Comparison of ENCODE assay signal across 25 mouse cellular contexts in the genomic region with DNA sequence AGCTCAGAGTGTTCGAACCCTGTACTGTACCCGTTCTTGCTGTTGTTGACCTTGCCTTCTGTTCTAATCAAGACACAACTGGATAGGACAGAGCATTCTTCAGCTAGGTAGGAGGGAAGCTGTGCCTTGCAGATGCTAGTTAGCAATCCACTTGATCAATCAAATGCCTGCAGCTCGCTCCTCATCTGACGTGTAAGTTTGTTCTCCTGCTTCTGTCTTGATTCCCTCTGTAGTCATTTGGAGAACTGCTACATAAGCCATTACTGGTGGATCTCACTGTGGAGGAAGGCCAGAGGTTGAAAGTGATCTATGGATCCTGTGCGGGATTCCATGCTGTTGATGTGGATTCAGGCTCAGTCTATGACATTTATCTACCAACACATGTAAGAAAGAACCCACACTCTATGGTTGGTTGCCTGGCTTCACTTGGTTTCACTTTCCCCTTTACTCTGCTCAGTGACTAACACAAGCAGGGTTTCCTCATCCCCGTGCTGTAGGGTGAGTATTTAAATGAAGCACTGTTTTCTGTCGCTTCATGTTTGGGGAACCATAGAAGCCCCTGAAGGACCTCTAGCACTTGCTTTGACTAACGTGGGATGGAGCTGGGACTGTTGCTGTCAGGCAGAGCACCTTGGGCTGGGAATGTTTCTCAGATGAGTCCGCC. TPM values are rescaled to one million over a fixed set of nuclear protein-coding genes. Genes with fewer than 3 reads are reported as not detected.
DNase-seq lines count a peak whose midpoint lies in the region; ATAC-seq and TF ChIP-seq lines count a peak whose summit lies in the region.
"Had no signal": no experiment of that assay in that cellular context is flagged by ENCODE, and none has a peak within 500 bp of the region (broad histone marks: within the 10 kb centered on the region; RNA-seq: fewer than 3 reads in every experiment).

No protein-coding gene starts in this region.

- no peak overlapping the region for H3K4me2 ChIP-seq in hindbrain, embryonic 14.5 days (replicated peaks)
- H3K4me2 ChIP-seq: limb, embryonic 15.5 days; liver, embryonic 15.5 days; neural tube, embryonic 15.5 days had no signal

- ATAC-seq in hindbrain, embryonic 14.5 days (ENCODE audit: low FRiP score), result no peak
- ATAC-seq: forebrain, embryonic 16.5 days; hindbrain, postnatal 0 days had no signal

- H3K9me3 ChIP-seq in hindbrain, embryonic 14.5 days (ENCODE audit: control insufficient read depth, low read length), result no peaks in the 10 kb centered on the region
- H3K9me3 ChIP-seq: forebrain, embryonic 10.5 days; heart, embryonic 10.5 days; limb, embryonic 15.5 days; liver, embryonic 15.5 days; midbrain, embryonic 10.5 days; neural tube, embryonic 15.5 days had no signal

- TF ChIP-seq CTCF in spleen, adult 2 months (IDR thresholded peaks at IDR 0.05; ENCODE audit: extremely low read depth, insufficient read depth, insufficient read length, insufficient replicate concordance), result no peak

- peaks cover 13% of the 10 kb centered on the region; the same call in 1 of the 2 replicates for H3K4me1 ChIP-seq in spleen, adult 2 months (ENCODE audit: control insufficient read depth, insufficient read depth, insufficient read length)
- no peaks in the 10 kb centered on the region for H3K4me1 ChIP-seq in hindbrain, embryonic 14.5 days (replicated peaks; ENCODE audit: control insufficient read depth, insufficient read depth, low read length)
- H3K4me1 ChIP-seq: forebrain, embryonic 10.5 days; heart, embryonic 10.5 days; limb, embryonic 15.5 days; liver, embryonic 15.5 days; midbrain, embryonic 10.5 days; neural tube, embryonic 15.5 days had no signal

- no peaks in the 10 kb centered on the region for H3K27me3 ChIP-seq in spleen, adult 2 months (ENCODE audit: control insufficient read depth, insufficient read depth, low read length)
- no peaks in the 10 kb centered on the region for H3K27me3 ChIP-seq in splenic B cell, adult 2 months (ENCODE audit: control insufficient read depth, insufficient read depth, low read length, poor library complexity, severe bottlenecking)
- H3K27me3 ChIP-seq in hindbrain, embryonic 14.5 days (ENCODE audit: control insufficient read depth, insufficient read depth, low read length), result no peaks in the 10 kb centered on the region
- H3K27me3 ChIP-seq: limb, embryonic 15.5 days; liver, embryonic 15.5 days; neural tube, embryonic 15.5 days had no signal

- no peak overlapping the region for H3K9ac ChIP-seq in hindbrain, embryonic 14.5 days
- H3K9ac ChIP-seq: limb, embryonic 15.5 days; liver, embryonic 15.5 days; neural tube, embryonic 15.5 days had no signal

- peaks cover 26% of the 10 kb centered on the region for H3K36me3 ChIP-seq in spleen, adult 2 months (ENCODE audit: control insufficient read depth, insufficient read depth, low read length)
- peaks cover 3% of the 10 kb centered on the region; the same call in 1 of the 2 replicates for H3K36me3 ChIP-seq in splenic B cell, adult 2 months (ENCODE audit: control insufficient read depth, insufficient read depth, low read length, poor library complexity, severe bottlenecking)
- H3K36me3 ChIP-seq in hindbrain, embryonic 14.5 days (replicated peaks; ENCODE audit: control insufficient read depth, insufficient read depth), result peaks cover 97% of the 10 kb centered on the region

- H3K27ac ChIP-seq in spleen, adult 2 months (ENCODE audit: insufficient read depth, low read length), result peak overlapping the region; percentile 13; the same call in 1 of the 2 replicates
- no peak overlapping the region for H3K27ac ChIP-seq in hindbrain, embryonic 14.5 days
- H3K27ac ChIP-seq: forebrain, embryonic 10.5 days; heart, embryonic 10.5 days; hindbrain, postnatal 0 days; kidney, postnatal 0 days; limb, embryonic 15.5 days; liver, embryonic 15.5 days; midbrain, embryonic 10.5 days; neural tube, embryonic 15.5 days had no signal

- peak in 1 of 2 experiments; percentile 12 for DNase-seq in spleen, adult 2 months (ENCODE audit: low read depth in 1 of 2, low spot score in 2 of 2)
- DNase-seq in spleen, adult 18-20 months, result no peak
- peak; percentile 61 for DNase-seq in CD4-positive, CD25-positive, alpha-beta regulatory T cell, adult 2 months (ENCODE audit: low read depth, low spot score)
- DNase-seq in induced T-regulatory cell, adult 2 months (ENCODE audit: low read depth), result peak; percentile 85
- DNase-seq in splenic B cell, adult 2 months (ENCODE audit: low read depth, low spot score), result peak; percentile 68
- no peak for DNase-seq in hindbrain, embryonic 14.5 days (ENCODE audit: low spot score)
- DNase-seq in right cerebral cortex, adult 18-20 months, result no peak
- DNase-seq: adrenal gland, postnatal 10 days; cerebellum, adult 8-10 months; gastrocnemius, postnatal 14 days; kidney, adult 2 months; left cerebral cortex, postnatal 4 days; lung, postnatal 4 days; right cerebral cortex, postnatal 14 days; thymus, adult 18-20 months; thymus, postnatal 4 days had no signal

- H3K4me3 ChIP-seq in spleen, adult 2 months (ENCODE audit: extremely low read depth, insufficient read depth, insufficient read length), result no peak overlapping the region
- H3K4me3 ChIP-seq in hindbrain, embryonic 14.5 days (replicated peaks; ENCODE audit: low read length), result no peak overlapping the region
- H3K4me3 ChIP-seq: forebrain, embryonic 10.5 days; heart, embryonic 10.5 days; limb, embryonic 15.5 days; liver, embryonic 15.5 days; midbrain, embryonic 10.5 days; neural tube, embryonic 15.5 days had no signal

- TF ChIP-seq POLR2A in spleen, adult 2 months (IDR thresholded peaks at IDR 0.05; ENCODE audit: low read depth, low read length), result no peak

- WGBS in spleen, adult 2 months, result 72% methylated on average over 9 of the region's 9 CpGs
- 92% methylated on average over 9 of the region's 9 CpGs for WGBS in hindbrain, embryonic 14.5 days

RNA-seq across cellular contexts. Expression of a gene that starts 51.3 kb away (rescaled TPM):
- 1.2 TPM in 2 replicates for polyA plus RNA-seq in spleen, adult 2 months (2012; rRNA removed)
- polyA plus RNA-seq in hindbrain, embryonic 14.5 days (2014; fragmentation: Nextera tagmentation; extraction: Ambion mirVana), result 0.72 TPM in 2 replicates

Comparison
In these comparisons a context has a peak if more than half of its experiments do, and no peak if none do; other contexts are left out.
1. DNase-seq: peak in CD4-positive, CD25-positive, alpha-beta regulatory T cell, adult 2 months (single experiment), induced T-regulatory cell, adult 2 months (single experiment) and splenic B cell, adult 2 months (single experiment); none in spleen, adult 18-20 months (0 of 2), hindbrain, embryonic 14.5 days (single experiment) and right cerebral cortex, adult 18-20 months (single experiment).